Mouse (Mus musculus) heart, embryonic 10.5 days (tissue): ENCODE results near the gene Ifit1bl2. TPM values are rescaled to one million over a fixed set of nuclear protein-coding genes. Genes with fewer than 3 reads are reported as not detected.
"Not testable (repeated sequence)": the region's sequence is repeated elsewhere in the genome, so short reads cannot be mapped to it uniquely, and the experiment has no call there.

ENCODE experiments used
- DNase-seq: peaks from one replicate; pipeline ENCODE4 v3.0.0-alpha.2; 2017; ENCODE audit warnings: low spot score
- H3K27ac ChIP-seq: fragments of 300-500 bp; sonication (generic); 2 replicates; pipeline ENCODE4 v1.5.1; 2016; ENCODE audit warnings: mild to moderate bottlenecking
- H3K27me3 ChIP-seq: fragments of 300-500 bp; sonication (generic); 2 replicates; pipeline ENCODE4 v1.6.1; 2016; ENCODE audit warnings: mild to moderate bottlenecking; ENCODE audit not compliant: poor library complexity, insufficient read depth, severe bottlenecking
- H3K36me3 ChIP-seq: fragments of 300-500 bp; sonication (generic); 2 replicates; pipeline ENCODE4 v1.6.1; 2016; ENCODE audit warnings: mild to moderate bottlenecking, moderate library complexity
- H3K4me1 ChIP-seq: fragments of 300-500 bp; sonication (generic); 2 replicates; pipeline ENCODE4 v1.6.1; 2016; ENCODE audit warnings: mild to moderate bottlenecking
- H3K4me3 ChIP-seq: fragments of 300-500 bp; sonication (generic); 2 replicates; pipeline ENCODE4 v1.5.1; 2016; ENCODE audit warnings: mild to moderate bottlenecking, moderate library complexity
- H3K9me3 ChIP-seq: fragments of 300-500 bp; sonication (generic); 2 replicates; pipeline ENCODE4 v1.6.1; 2016; ENCODE audit warnings: mild to moderate bottlenecking, moderate library complexity
- WGBS: fragments of 180-500 bp; shearing (Covaris S2); methylation state at CpG from one replicate; pipeline ENCODE4 v1.1.7; 2016; 5-methylcytosine and 5-hydroxymethylcytosine counted together
- polyA plus RNA-seq: library from polyadenylated mRNA; unstranded; fragments of >200 nt; fragmentation: Nextera tagmentation; extraction: Ambion mirVana; gene quantifications from 2 replicates; pipeline ENCODE4 v1.2.1, GENCODE M21; 2016

Gene Ifit1bl2
- polyA plus RNA-seq, 1 experiment from 2014 or later = 0.38 TPM

DNA sequence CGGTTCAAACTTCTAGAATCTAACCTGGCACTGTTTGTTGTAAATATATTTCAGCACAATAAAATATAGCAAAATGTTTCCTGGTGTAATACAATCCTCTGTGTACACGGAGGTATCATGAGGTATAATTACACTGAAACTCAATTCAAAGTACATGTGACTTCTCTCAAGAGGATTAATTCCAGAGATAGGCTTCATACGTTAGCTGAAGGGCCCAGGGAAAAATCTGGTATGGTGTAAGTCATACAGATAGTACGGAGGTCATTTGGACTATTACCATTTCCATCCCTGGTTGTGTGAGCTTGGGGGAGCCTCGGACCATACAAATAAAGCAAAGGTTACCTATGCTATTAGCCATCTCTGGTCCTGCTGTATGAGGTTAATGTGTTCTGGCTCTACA, 2.1 kb upstream of the Ifit1bl2 start:
- no peak overlapping the region for H3K4me3 ChIP-seq
- H3K27ac ChIP-seq = no peak overlapping the region
- no peak for DNase-seq
- no peaks in the 10 kb centered on the region for H3K36me3 ChIP-seq
- H3K4me1 ChIP-seq = peaks cover 5% of the 10 kb centered on the region
- H3K9me3 ChIP-seq = no peaks in the 10 kb centered on the region
- 71% methylated on average over 5 of the region's 5 CpGs for WGBS
- peaks cover 4% of the 10 kb centered on the region; the same call in 1 of the 2 replicates for H3K27me3 ChIP-seq

DNA sequence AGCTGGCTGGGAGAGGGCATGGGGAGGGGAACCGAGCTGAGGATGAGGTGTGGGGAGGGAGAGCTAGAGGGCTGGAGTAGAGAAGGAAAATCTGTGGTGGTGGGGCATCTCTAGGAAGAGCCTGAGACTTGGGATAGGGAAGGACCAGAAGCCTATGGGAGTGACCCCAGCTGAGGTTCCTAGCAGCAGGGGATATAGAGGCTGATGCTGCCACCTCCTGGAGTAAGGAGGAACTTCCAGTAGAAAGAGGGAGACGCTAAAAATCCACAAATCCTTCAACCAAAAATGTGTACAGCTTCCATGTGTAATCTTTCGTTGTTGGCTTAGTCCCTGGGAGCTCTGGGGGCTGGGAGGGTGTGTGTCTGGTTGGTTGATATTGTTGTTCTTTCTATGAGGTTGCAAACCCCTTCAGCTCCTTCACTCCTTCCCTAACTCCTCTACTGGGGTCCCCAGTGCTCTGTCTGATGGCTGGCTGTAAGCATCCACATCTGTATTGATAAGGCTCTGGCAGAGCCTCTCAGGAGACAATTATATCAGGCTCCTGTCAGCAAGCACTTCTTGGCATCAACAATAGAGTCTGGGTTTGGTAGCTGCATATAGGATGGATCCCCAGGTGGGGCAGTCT, 3.5 kb downstream of the Ifit1bl2 start:
- Histone ChIP-seq H3K9me3 (no peaks in the 10 kb centered on the region), H3K4me1 (peaks cover 5% of the 10 kb centered on the region), H3K27ac (no peak overlapping the region), H3K36me3 (no peaks in the 10 kb centered on the region), H3K4me3 (no peak overlapping the region), H3K27me3 (peaks cover 4% of the 10 kb centered on the region; the same call in 1 of the 2 replicates)
- WGBS = 5% methylated on average over 3 of the region's 3 CpGs
- DNase-seq = no peak

DNA sequence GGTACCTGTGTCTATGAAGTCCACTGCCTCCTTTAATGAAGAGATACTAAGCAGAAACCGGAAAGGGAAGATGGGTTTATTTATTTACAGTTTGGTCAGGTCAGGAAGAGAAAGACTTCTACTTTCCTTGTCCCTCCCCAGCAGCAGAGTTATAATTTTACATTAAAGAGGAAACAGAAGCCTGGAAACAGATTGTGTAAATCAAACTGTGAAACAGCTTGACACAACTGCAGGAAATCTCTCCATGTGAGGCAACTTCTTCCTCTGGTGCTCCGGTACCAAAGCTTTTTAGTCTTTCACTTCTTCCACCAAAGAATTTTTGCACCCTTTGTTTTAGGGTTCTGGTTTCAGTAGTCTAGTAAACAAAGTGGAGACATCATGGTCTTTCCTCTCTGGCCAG, 7.1 kb downstream of the Ifit1bl2 start:
- H3K9me3 ChIP-seq = no peaks in the 10 kb centered on the region
- WGBS = 76% methylated on average over 2 of the region's 2 CpGs
- H3K36me3 ChIP-seq = no peaks in the 10 kb centered on the region
- H3K4me1 ChIP-seq = no peaks in the 10 kb centered on the region
- H3K4me3 ChIP-seq = no peak overlapping the region
- DNase-seq = no peak
- H3K27ac ChIP-seq = no peak overlapping the region
- H3K27me3 ChIP-seq = no peaks in the 10 kb centered on the region; the same call in 1 of the 2 replicates

DNA sequence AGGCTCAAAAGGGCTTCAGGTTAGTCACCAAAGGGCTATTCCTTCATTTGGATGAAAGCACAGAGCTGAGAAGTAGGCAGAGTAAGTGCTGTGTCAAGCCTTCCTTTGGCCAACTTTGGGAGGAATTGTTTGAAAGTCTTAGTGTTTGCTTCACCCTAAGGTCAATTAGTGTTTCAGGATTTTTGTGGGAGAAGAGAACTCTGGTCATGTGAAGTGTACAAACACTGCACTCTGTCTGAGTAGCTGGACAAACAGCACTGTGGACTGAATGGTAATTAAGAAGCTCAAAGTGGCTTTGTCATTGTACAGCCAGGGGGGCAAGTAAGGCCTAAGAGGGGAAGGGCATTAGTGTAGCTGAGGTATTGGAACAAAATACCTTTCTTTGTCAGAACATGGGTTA, 9.1 kb downstream of the Ifit1bl2 start:
- H3K27me3 ChIP-seq = no peaks in the 10 kb centered on the region
- no peaks in the 10 kb centered on the region for H3K9me3 ChIP-seq
- no peak for DNase-seq
- H3K36me3 ChIP-seq = no peaks in the 10 kb centered on the region
- H3K4me1 ChIP-seq = no peaks in the 10 kb centered on the region
- no peak overlapping the region for H3K27ac ChIP-seq
- no peak overlapping the region for H3K4me3 ChIP-seq

DNA sequence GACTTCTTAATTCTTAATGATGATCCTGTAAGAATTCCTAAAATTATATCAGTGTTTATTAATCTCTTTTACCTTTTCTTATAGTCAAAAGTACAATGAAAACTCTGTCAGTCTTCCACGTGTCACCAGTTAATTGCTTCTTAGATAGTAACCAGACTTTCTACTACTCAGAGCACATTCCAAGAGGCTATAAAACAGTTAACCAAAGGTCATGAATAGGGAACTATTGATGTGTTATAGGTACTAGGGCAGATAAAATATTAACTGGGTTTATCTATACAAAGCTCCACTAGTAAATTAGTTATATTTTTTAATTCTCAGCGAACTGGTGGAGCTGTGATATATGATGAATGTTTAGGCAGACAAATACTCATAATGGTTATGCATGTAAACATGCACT, 13.0 kb downstream of the Ifit1bl2 start:
- Histone ChIP-seq H3K27ac (no peak overlapping the region), H3K9me3 (no peaks in the 10 kb centered on the region), H3K27me3 (no peaks in the 10 kb centered on the region), H3K4me3 (no peak overlapping the region), H3K4me1 (no peaks in the 10 kb centered on the region), H3K36me3 (no peaks in the 10 kb centered on the region)
- 66% methylated on average over 2 of the region's 2 CpGs for WGBS
- no peak for DNase-seq

DNA sequence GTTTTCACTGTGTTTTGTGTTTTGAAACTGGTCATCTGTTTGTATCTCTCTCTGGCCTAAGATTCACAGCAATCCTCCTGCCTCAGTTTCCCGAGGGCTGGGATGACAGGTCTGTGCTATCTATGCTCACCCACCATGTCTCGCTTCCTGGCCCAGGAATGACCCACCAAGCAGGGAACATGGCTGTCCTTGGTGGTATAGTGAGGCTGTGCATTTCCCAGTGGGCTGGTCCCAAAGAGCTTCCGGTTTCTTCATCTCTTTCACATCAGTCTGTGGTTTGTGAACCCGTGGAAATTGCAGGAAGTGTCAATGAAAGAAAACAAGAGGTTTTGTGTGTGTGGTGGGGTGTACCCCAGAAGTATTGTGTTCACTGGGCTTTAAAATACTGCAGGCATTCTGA, 15.9 kb downstream of the Ifit1bl2 start:
- Histone ChIP-seq H3K4me3 (no peak overlapping the region), H3K27ac (no peak overlapping the region), H3K4me1 (no peaks in the 10 kb centered on the region), H3K36me3 (no peaks in the 10 kb centered on the region), H3K9me3 (no peaks in the 10 kb centered on the region), H3K27me3 (no peaks in the 10 kb centered on the region)
- no peak for DNase-seq
- WGBS = 73% methylated on average over 4 of the region's 4 CpGs

DNA sequence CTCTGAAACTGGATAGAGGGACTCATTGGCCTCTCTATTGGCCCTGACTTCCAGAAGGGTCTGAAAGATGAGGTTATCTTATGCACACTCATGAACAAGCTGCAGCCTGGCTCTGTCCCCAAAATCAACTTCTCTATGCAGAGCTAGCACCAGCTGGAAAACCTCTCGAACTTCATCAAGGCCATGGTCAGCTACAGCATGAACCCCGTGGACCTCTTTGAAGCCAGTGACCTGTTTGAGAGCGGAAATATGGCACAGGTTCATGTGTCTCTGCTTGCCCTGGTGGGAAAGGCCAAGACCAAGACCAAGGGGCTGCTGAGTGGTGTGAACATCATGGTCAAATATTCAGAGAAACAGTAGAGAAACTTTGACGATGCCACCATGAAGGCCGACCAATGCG, 16.8 kb downstream of the Ifit1bl2 start:
- 88% methylated on average over 6 of the region's 6 CpGs for WGBS
- no peak for DNase-seq
- no peaks in the 10 kb centered on the region for H3K36me3 ChIP-seq
- no peaks in the 10 kb centered on the region for H3K27me3 ChIP-seq
- H3K9me3 ChIP-seq = no peaks in the 10 kb centered on the region
- H3K4me1 ChIP-seq = no peaks in the 10 kb centered on the region
- no peak overlapping the region for H3K27ac ChIP-seq
- H3K4me3 ChIP-seq = no peak overlapping the region

DNA sequence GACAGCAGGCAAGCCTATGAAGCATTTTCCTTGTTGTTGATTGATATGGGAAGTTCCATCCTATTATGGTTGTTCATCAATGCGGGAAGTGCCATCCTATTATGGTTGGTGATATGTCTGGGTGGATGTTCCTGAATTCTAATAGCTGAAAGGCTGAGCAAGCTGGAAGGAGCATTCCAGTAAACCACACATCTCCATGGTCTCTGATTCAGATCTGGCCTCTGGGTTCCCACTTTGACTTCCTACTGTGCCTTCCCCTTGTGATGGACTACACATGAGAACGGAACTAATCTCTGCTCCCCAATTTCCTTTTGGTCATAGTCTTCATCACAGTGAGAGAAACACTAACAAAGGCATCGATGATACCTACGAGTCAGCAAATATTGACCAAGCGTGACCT, 19.7 kb downstream of the Ifit1bl2 start:
- no peaks in the 10 kb centered on the region for H3K4me1 ChIP-seq
- H3K36me3 ChIP-seq = no peaks in the 10 kb centered on the region
- WGBS = 91% methylated on average over 5 of the region's 5 CpGs
- no peak overlapping the region for H3K4me3 ChIP-seq
- H3K27ac ChIP-seq = no peak overlapping the region
- H3K9me3 ChIP-seq = no peaks in the 10 kb centered on the region
- H3K27me3 ChIP-seq = no peaks in the 10 kb centered on the region
- no peak for DNase-seq

DNA sequence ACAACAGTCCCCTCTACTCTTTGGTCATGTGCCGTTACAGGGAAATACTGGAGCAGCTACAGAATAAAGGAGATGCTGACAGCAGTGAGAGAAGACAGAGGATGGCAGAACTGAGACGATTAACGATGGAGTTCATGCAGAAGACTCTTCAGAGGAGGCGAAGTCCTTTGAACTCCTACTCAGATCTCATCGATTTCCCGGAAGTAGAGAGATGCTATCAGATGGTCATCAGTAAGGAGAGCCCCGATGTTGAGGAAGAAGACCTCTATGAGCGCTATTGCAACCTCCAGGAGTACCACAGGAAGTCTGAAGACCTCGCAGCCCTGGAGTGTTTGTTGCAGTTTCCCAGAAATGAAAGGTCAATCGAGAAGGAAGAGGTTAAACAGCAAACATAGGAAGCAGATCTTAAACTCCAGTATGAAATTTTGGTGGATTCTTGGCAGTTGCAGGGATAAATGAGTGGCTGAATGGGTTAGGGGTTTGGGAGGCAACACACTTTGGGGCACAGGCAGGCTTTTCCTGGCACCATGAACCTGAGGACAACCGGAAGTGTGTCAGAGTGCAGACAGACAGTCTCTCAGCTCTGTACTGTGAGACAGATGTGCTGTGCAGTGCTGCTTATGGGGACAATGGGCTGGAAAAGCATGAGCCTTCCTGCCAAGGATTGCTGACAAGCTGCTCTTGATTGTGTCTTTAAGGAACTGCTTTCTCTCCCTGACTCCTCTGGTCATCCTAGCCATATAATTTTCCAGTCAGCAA, 28.1 kb downstream of the Ifit1bl2 start:
- not testable (repeated sequence) for H3K4me3 ChIP-seq, H3K27ac ChIP-seq, H3K4me1 ChIP-seq, H3K27me3 ChIP-seq, DNase-seq, H3K9me3 ChIP-seq, H3K36me3 ChIP-seq
- WGBS = 76% methylated on average over 6 of the region's 11 CpGs

DNA sequence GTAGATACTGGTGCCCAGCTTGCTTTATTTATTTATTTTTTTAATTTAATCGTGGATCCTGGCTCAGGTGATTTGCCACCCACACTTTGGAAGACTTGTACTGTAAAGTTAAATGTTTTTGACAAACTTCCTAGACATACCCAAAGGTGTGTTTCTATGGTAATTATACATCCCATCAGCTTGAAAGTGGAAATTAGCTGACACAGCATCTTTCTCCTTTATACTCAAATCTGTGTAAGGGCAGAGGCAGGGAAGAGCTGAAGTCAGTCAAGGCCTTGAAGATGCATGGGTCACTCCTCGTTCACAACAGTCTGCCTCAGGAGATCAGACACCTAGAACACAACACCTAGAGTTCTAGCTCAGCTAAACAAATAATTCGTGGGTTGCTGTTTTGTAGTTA, 30.4 kb downstream of the Ifit1bl2 start:
- not testable (repeated sequence) for H3K9me3 ChIP-seq, H3K4me1 ChIP-seq, H3K27me3 ChIP-seq, H3K36me3 ChIP-seq, H3K4me3 ChIP-seq, DNase-seq, H3K27ac ChIP-seq
- 71% methylated on average over 3 of the region's 3 CpGs for WGBS

DNA sequence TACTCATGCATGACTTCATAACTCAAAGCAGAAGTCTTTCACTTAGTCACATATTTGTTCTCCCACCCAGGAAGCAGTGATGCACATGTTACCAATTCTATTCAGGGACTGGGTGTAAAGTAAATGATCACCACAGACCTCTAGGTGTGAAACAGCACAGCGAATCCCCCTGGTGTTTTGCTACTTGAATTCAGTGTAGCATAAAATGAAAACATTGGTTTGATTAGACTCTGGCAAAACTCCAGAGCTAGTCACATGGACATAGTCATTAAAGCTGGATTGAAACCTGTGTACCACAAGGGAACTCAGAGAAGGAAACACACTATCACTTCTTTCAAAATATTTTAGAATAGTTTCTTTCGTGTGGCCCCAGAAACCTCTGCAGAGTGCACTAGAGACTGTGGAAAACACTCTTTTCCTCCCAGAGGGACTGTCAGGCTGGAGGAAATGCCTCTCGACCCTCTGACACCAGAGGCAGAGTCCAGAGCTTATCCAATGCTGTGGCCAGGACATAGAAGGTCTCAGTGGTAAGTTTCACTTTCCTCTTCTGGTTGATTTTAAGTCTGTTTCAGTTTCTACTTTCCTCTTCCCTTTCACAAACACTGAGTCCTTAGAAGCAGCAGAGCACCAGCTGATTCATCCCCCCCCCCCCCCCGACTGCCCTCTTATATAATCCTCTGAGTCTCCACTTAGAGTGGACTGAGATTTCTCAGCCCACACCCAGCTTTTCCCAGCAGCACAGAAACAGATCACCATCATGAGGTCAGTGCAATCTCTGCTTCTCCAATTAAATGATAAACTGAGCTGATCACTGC, 33.1 kb downstream of the Ifit1bl2 start, which contains the start of gene Ifit3b:
Ifit3b (plus strand) TSS at position 734 of the 815 bp plus-strand sequence.
- H3K27ac ChIP-seq, H3K9me3 ChIP-seq, H3K4me3 ChIP-seq, H3K4me1 ChIP-seq, H3K27me3 ChIP-seq, DNase-seq, H3K36me3 ChIP-seq: not testable (repeated sequence)
- WGBS = 44% methylated on average over 4 of the region's 4 CpGs

DNA sequence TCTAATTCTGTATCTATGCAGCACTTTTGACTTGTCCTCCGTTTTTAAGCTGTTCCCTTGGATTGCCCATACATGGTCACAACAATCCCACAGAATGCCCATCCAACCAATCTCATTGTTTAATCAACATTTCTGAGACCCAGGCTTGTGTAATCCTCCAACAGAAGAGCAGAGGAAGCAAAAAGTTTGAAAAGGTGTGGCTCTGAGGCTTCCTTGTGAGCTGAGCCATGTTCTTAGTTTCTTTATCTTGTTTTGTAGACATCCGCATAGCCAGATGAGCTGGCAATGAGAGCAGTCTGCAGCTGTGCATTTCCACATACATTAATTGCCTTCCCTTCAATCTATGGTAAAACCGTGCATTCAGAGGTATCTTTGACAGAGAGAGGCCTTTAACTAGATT, 35.1 kb downstream of the Ifit1bl2 start:
- no peaks in the 10 kb centered on the region for H3K27me3 ChIP-seq
- no peak overlapping the region for H3K4me3 ChIP-seq
- H3K4me1 ChIP-seq = no peaks in the 10 kb centered on the region
- no peak for DNase-seq
- H3K36me3 ChIP-seq = no peaks in the 10 kb centered on the region
- no peaks in the 10 kb centered on the region for H3K9me3 ChIP-seq
- 82% methylated on average over 3 of the region's 3 CpGs for WGBS
- H3K27ac ChIP-seq = no peak overlapping the region

DNA sequence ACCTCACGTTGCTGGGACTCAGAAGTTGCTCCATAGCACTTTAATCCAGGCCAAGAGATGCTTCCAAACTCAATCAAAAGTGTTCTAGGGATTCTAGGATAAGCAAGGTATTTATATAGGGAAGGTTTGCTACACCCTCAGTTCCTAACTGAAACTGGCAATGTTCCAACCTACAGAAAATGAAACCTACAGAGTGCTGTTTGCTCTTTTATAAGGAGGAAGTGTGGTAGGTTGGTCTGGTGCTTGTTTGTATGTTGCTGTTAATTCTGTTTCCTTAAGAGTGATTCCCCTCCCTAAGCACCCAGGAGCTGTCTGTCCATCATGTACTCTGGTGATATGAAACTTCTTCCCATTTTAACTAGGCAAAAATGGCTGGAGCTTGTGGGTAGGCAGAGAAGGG, 38.7 kb downstream of the Ifit1bl2 start, which contains the start of gene Ifit1bl1:
Ifit1bl1 (minus strand) TSS at position 69 of the 400 bp plus-strand sequence.
- H3K27me3 ChIP-seq, H3K27ac ChIP-seq, H3K4me1 ChIP-seq, DNase-seq, H3K36me3 ChIP-seq, H3K4me3 ChIP-seq, H3K9me3 ChIP-seq: not testable (repeated sequence)
- WGBS = 39% methylated on average over 1 of the region's 1 CpGs
